8 mouse cellular contexts compared by ENCODE assay signal in genomic region chr6:72438226-72438625, GRCm38 (mm10). TPM values are rescaled to one million over a fixed set of nuclear protein-coding genes. Genes with fewer than 3 reads are reported as not detected.
A peak's percentile ranks its signal among the peaks of the same experiment; 100 is the strongest.
DNase-seq lines count a peak whose midpoint lies in the region; ATAC-seq and TF ChIP-seq lines count a peak whose summit lies in the region.

No protein-coding gene starts in this region.

- H3K36me3 ChIP-seq in heart, postnatal 0 days (replicated peaks; ENCODE audit: control insufficient read depth, insufficient read depth, low read length) = peaks cover 42% of the 10 kb centered on the region
- H3K36me3 ChIP-seq in hindbrain, embryonic 14.5 days (replicated peaks; ENCODE audit: control insufficient read depth, insufficient read depth) = peaks cover 44% of the 10 kb centered on the region
- peaks cover 14% of the 10 kb centered on the region for H3K36me3 ChIP-seq in midbrain, postnatal 0 days (ENCODE audit: insufficient read depth, low read length)

- ATAC-seq in heart, postnatal 0 days (ENCODE audit: insufficient read depth, low read depth) = no peak
- no peak for ATAC-seq in hindbrain, embryonic 14.5 days (ENCODE audit: low FRiP score)
- no peak for ATAC-seq in midbrain, postnatal 0 days (ENCODE audit: low FRiP score)
- ATAC-seq in erythroid progenitor cell, adult 5-6 weeks (replicated peaks; ENCODE audit: low FRiP score, poor library complexity, severe bottlenecking) = no peak

- peaks cover 24% of the 10 kb centered on the region for H3K4me1 ChIP-seq in heart, postnatal 0 days (ENCODE audit: control insufficient read depth, insufficient read depth)
- peaks cover 37% of the 10 kb centered on the region for H3K4me1 ChIP-seq in hindbrain, embryonic 14.5 days (replicated peaks; ENCODE audit: control insufficient read depth, insufficient read depth, low read length)
- H3K4me1 ChIP-seq in midbrain, postnatal 0 days (ENCODE audit: insufficient read depth, low read length) = peaks cover 12% of the 10 kb centered on the region; the same call in 1 of the 2 replicates

- DNase-seq in heart, postnatal 0 days (ENCODE audit: low spot score) = no peak
- no peak for DNase-seq in heart, postnatal 36 days
- DNase-seq in ZHBTc4 (ENCODE audit: low read depth, low spot score) = peak; percentile 76
- no peak for DNase-seq in hindbrain, embryonic 14.5 days (ENCODE audit: low spot score)
- no peak for DNase-seq in midbrain, postnatal 0 days (ENCODE audit: low spot score)
- DNase-seq in gastrocnemius, postnatal 36 days = no peak
- no peak for DNase-seq in gastrocnemius, postnatal 10 days

- 2% methylated on average over 5 of the region's 5 CpGs for WGBS in heart, postnatal 0 days
- 4% methylated on average over 5 of the region's 5 CpGs for WGBS in hindbrain, embryonic 14.5 days
- 1% methylated on average over 5 of the region's 5 CpGs for WGBS in midbrain, postnatal 0 days

- no peak for TF ChIP-seq CTCF in heart, postnatal 0 days (IDR thresholded peaks at IDR 0.05; ENCODE audit: low read depth)
- no peak for TF ChIP-seq CTCF in midbrain, postnatal 0 days (IDR thresholded peaks at IDR 0.05)

- peak overlapping the region; percentile 84 for H3K4me2 ChIP-seq in heart, postnatal 0 days (ENCODE audit: low read depth, low read length)
- H3K4me2 ChIP-seq in hindbrain, embryonic 14.5 days (replicated peaks) = peak overlapping the region; percentile 99
- H3K4me2 ChIP-seq in midbrain, postnatal 0 days (ENCODE audit: low read depth, low read length, poor library complexity, severe bottlenecking) = peak overlapping the region; percentile 69

- peak overlapping the region; percentile 74 for H3K4me3 ChIP-seq in heart, postnatal 0 days (ENCODE audit: low read depth, low read length)
- peak overlapping the region; percentile 91 for H3K4me3 ChIP-seq in hindbrain, embryonic 14.5 days (replicated peaks; ENCODE audit: low read length)
- H3K4me3 ChIP-seq in midbrain, postnatal 0 days (ENCODE audit: low read depth, low read length) = peak overlapping the region; percentile 86

- H3K27me3 ChIP-seq in heart, postnatal 0 days (ENCODE audit: control insufficient read depth, insufficient read depth, low read length) = no peaks in the 10 kb centered on the region
- no peaks in the 10 kb centered on the region for H3K27me3 ChIP-seq in hindbrain, embryonic 14.5 days (ENCODE audit: control insufficient read depth, insufficient read depth, low read length)
- no peaks in the 10 kb centered on the region for H3K27me3 ChIP-seq in midbrain, postnatal 0 days (ENCODE audit: insufficient read depth, low read length)

- no peak for TF ChIP-seq EP300 in heart, postnatal 0 days (IDR thresholded peaks at IDR 0.05; ENCODE audit: low read depth)

- H3K27ac ChIP-seq in heart, postnatal 0 days (ENCODE audit: low read depth) = peak overlapping the region; percentile 98
- H3K27ac ChIP-seq in hindbrain, embryonic 14.5 days = peak overlapping the region; percentile 100; the same call in 1 of the 2 replicates
- peak overlapping the region; percentile 99 for H3K27ac ChIP-seq in midbrain, postnatal 0 days (ENCODE audit: low read depth, low read length)

- H3K9me3 ChIP-seq in heart, postnatal 0 days (replicated peaks; ENCODE audit: control insufficient read depth, low read length) = no peaks in the 10 kb centered on the region
- no peaks in the 10 kb centered on the region for H3K9me3 ChIP-seq in hindbrain, embryonic 14.5 days (ENCODE audit: control insufficient read depth, low read length)
- no peaks in the 10 kb centered on the region for H3K9me3 ChIP-seq in midbrain, postnatal 0 days (ENCODE audit: low read length)

- intact Hi-C loops in heart, postnatal 36 days (cut with DNase I) = loop anchor here (2.0 kb wide), 1 partner anchor 97 kb away; no protein-coding TSS in a partner anchor
- intact Hi-C loops in gastrocnemius, postnatal 36 days (cut with DNase I) = loop anchor here (5.0 kb wide), 1 partner anchor 34 kb away; no protein-coding TSS in a partner anchor

- peak overlapping the region; percentile 93 for H3K9ac ChIP-seq in heart, postnatal 0 days (replicated peaks; ENCODE audit: low read depth, low read length)
- H3K9ac ChIP-seq in hindbrain, embryonic 14.5 days = peak overlapping the region; percentile 100
- H3K9ac ChIP-seq in midbrain, postnatal 0 days (replicated peaks; ENCODE audit: low read length, poor library complexity, severe bottlenecking) = peak overlapping the region; percentile 100

RNA-seq across cellular contexts. Expression of gene Mat2a, which starts 1.1 kb away (rescaled TPM):
- total RNA-seq in heart, postnatal 0 days (2014; rRNA removed; ENCODE audit: low replicate concordance) = 111 and 123 TPM in 2 replicates
- 200 and 229 TPM in 2 replicates for polyA plus RNA-seq in heart, postnatal 0 days (2015; fragmentation: Nextera tagmentation; extraction: Ambion mirVana)
- 100 to 1,000 TPM in 1 of 2 experiments, 10 to 100 TPM in 1; 81.3 to 164 TPM for total RNA-seq in heart, postnatal 36 days (2021)
- polyA plus RNA-seq in hindbrain, embryonic 14.5 days (2014; fragmentation: Nextera tagmentation; extraction: Ambion mirVana) = 336 and 338 TPM in 2 replicates
- 120 and 150 TPM in 2 replicates for total RNA-seq in midbrain, postnatal 0 days (2014; rRNA removed)
- polyA plus RNA-seq in midbrain, postnatal 0 days (2015; fragmentation: Nextera tagmentation; extraction: Ambion mirVana) = 279 and 298 TPM in 2 replicates
- total RNA-seq in gastrocnemius, postnatal 36 days (2021) = 100 to 1,000 TPM; 128 to 141 TPM
- total RNA-seq in gastrocnemius, postnatal 10 days (2021) = 100 to 1,000 TPM; 200 to 249 TPM
- 299 and 345 TPM in 2 replicates for total RNA-seq in erythroid progenitor cell, adult 5-6 weeks (2015; ENCODE audit: low replicate concordance)
- total RNA-seq in erythroid progenitor cell, adult 5-6 weeks (2017; ENCODE audit: low replicate concordance) = 107 TPM in 2 replicates

RNA-seq across cellular contexts. Expression of gene Ggcx, which starts 24.1 kb away (rescaled TPM):
- 16.8 and 21.9 TPM in 2 replicates for total RNA-seq in heart, postnatal 0 days (2014; rRNA removed; ENCODE audit: low replicate concordance)
- 13.2 and 16.8 TPM in 2 replicates for polyA plus RNA-seq in heart, postnatal 0 days (2015; fragmentation: Nextera tagmentation; extraction: Ambion mirVana)
- total RNA-seq in heart, postnatal 36 days (2021) = 10 to 100 TPM; 31.1 to 31.7 TPM
- 7.4 and 10.9 TPM in 2 replicates for polyA plus RNA-seq in hindbrain, embryonic 14.5 days (2014; fragmentation: Nextera tagmentation; extraction: Ambion mirVana)
- total RNA-seq in midbrain, postnatal 0 days (2014; rRNA removed) = 18.8 and 19.0 TPM in 2 replicates
- 10.7 and 11.0 TPM in 2 replicates for polyA plus RNA-seq in midbrain, postnatal 0 days (2015; fragmentation: Nextera tagmentation; extraction: Ambion mirVana)
- total RNA-seq in gastrocnemius, postnatal 36 days (2021) = 10 to 100 TPM; 12.6 to 13.4 TPM
- total RNA-seq in gastrocnemius, postnatal 10 days (2021) = 10 to 100 TPM; 15.1 to 21.9 TPM
- 1.4 and 7.1 TPM in 2 replicates for total RNA-seq in erythroid progenitor cell, adult 5-6 weeks (2015; ENCODE audit: low replicate concordance)
- 2.6 and 5.9 TPM in 2 replicates for total RNA-seq in erythroid progenitor cell, adult 5-6 weeks (2017; ENCODE audit: low replicate concordance)

RNA-seq across cellular contexts. Expression of gene Vamp8, which starts 47.7 kb away (rescaled TPM):
- 69.8 and 109 TPM in 2 replicates for total RNA-seq in heart, postnatal 0 days (2014; rRNA removed; ENCODE audit: low replicate concordance)
- 174 and 175 TPM in 2 replicates for polyA plus RNA-seq in heart, postnatal 0 days (2015; fragmentation: Nextera tagmentation; extraction: Ambion mirVana)
- 10 to 100 TPM; 75.7 to 81.5 TPM for total RNA-seq in heart, postnatal 36 days (2021)
- 21.9 and 28.8 TPM in 2 replicates for polyA plus RNA-seq in hindbrain, embryonic 14.5 days (2014; fragmentation: Nextera tagmentation; extraction: Ambion mirVana)
- total RNA-seq in midbrain, postnatal 0 days (2014; rRNA removed) = 6.0 and 11.6 TPM in 2 replicates
- 23.7 and 24.8 TPM in 2 replicates for polyA plus RNA-seq in midbrain, postnatal 0 days (2015; fragmentation: Nextera tagmentation; extraction: Ambion mirVana)
- total RNA-seq in gastrocnemius, postnatal 36 days (2021) = 10 to 100 TPM; 48.5 to 50.0 TPM
- total RNA-seq in gastrocnemius, postnatal 10 days (2021) = 10 to 100 TPM; 60.9 to 64.7 TPM
- 234 and 259 TPM in 2 replicates for total RNA-seq in erythroid progenitor cell, adult 5-6 weeks (2015; ENCODE audit: low replicate concordance)
- 212 and 229 TPM in 2 replicates for total RNA-seq in erythroid progenitor cell, adult 5-6 weeks (2017; ENCODE audit: low replicate concordance)

RNA-seq across cellular contexts. Expression of gene Vamp5, which starts 58.0 kb away (rescaled TPM):
- total RNA-seq in heart, postnatal 0 days (2014; rRNA removed; ENCODE audit: low replicate concordance) = 19.5 and 39.8 TPM in 2 replicates
- 49.0 and 52.9 TPM in 2 replicates for polyA plus RNA-seq in heart, postnatal 0 days (2015; fragmentation: Nextera tagmentation; extraction: Ambion mirVana)
- 10 to 100 TPM; 67.4 to 72.6 TPM for total RNA-seq in heart, postnatal 36 days (2021)
- 21.8 and 23.6 TPM in 2 replicates for polyA plus RNA-seq in hindbrain, embryonic 14.5 days (2014; fragmentation: Nextera tagmentation; extraction: Ambion mirVana)
- 6.5 and 19.3 TPM in 2 replicates for total RNA-seq in midbrain, postnatal 0 days (2014; rRNA removed)
- polyA plus RNA-seq in midbrain, postnatal 0 days (2015; fragmentation: Nextera tagmentation; extraction: Ambion mirVana) = 14.4 and 14.5 TPM in 2 replicates
- total RNA-seq in gastrocnemius, postnatal 36 days (2021) = 100 to 1,000 TPM in 1 of 2 experiments, 10 to 100 TPM in 1; 83.0 to 107 TPM
- total RNA-seq in gastrocnemius, postnatal 10 days (2021) = 10 to 100 TPM; 49.1 to 50.0 TPM
- total RNA-seq in erythroid progenitor cell, adult 5-6 weeks (2015; ENCODE audit: low replicate concordance) = 85.1 and 98.0 TPM in 2 replicates
- 23.8 and 24.3 TPM in 2 replicates for total RNA-seq in erythroid progenitor cell, adult 5-6 weeks (2017; ENCODE audit: low replicate concordance)
